Mouse (Mus musculus): Measurements from ENCODE around the gene Nrp2. TPM values are rescaled to one million over a fixed set of nuclear protein-coding genes. Genes with fewer than 3 reads are reported as not detected.

The Nrp2 gene
- total RNA-seq, 1 experiment from 2014 or later, result 1.6 TPM

GRCm38 (mm10) chr1:62800351-62800750 is 97.3 kb downstream of the Nrp2 start:
- no peak for ATAC-seq (ENCODE audit: extremely low read depth, insufficient number of reproducible peaks, low FRiP score, poor library complexity, severe bottlenecking)

GRCm38 (mm10) chr1:62801429-62801828 is 98.3 kb downstream of the Nrp2 start:
- ATAC-seq (ENCODE audit: extremely low read depth, insufficient number of reproducible peaks, low FRiP score, poor library complexity, severe bottlenecking), result no peak

- no peak for ATAC-seq (ENCODE audit: extremely low read depth, insufficient number of reproducible peaks, low FRiP score, poor library complexity, severe bottlenecking)
These were observed 98.8 kb downstream of the Nrp2 start for GRCm38 (mm10) chr1:62801842-62802241.

- no peak for ATAC-seq (ENCODE audit: extremely low read depth, insufficient number of reproducible peaks, low FRiP score, poor library complexity, severe bottlenecking)
These were observed 100.5 kb downstream of the Nrp2 start for GRCm38 (mm10) chr1:62803544-62803943.

- ATAC-seq (ENCODE audit: extremely low read depth, insufficient number of reproducible peaks, low FRiP score, poor library complexity, severe bottlenecking), result no peak
These were observed 102.9 kb downstream of the Nrp2 start for GRCm38 (mm10) chr1:62806014-62806413.

GRCm38 (mm10) chr1:62808395-62808794 is 105.3 kb downstream of the Nrp2 start:
- ATAC-seq (ENCODE audit: extremely low read depth, insufficient number of reproducible peaks, low FRiP score, poor library complexity, severe bottlenecking), result no peak

GRCm38 (mm10) chr1:62809601-62810228 is 106.6 kb downstream of the Nrp2 start:
- ATAC-seq (ENCODE audit: extremely low read depth, insufficient number of reproducible peaks, low FRiP score, poor library complexity, severe bottlenecking), result no peak

GRCm38 (mm10) chr1:62811141-62811540 is 108.1 kb downstream of the Nrp2 start:
- ATAC-seq (ENCODE audit: extremely low read depth, insufficient number of reproducible peaks, low FRiP score, poor library complexity, severe bottlenecking), result no peak

GRCm38 (mm10) chr1:62812701-62813684 is 109.9 kb downstream of the Nrp2 start:
- ATAC-seq (ENCODE audit: extremely low read depth, insufficient number of reproducible peaks, low FRiP score, poor library complexity, severe bottlenecking), result no peak

GRCm38 (mm10) chr1:62813938-62814337 is 110.9 kb downstream of the Nrp2 start:
- no peak for ATAC-seq (ENCODE audit: extremely low read depth, insufficient number of reproducible peaks, low FRiP score, poor library complexity, severe bottlenecking)

- ATAC-seq (ENCODE audit: extremely low read depth, insufficient number of reproducible peaks, low FRiP score, poor library complexity, severe bottlenecking), result no peak
These were observed 114.5 kb downstream of the Nrp2 start for GRCm38 (mm10) chr1:62817566-62817965.

GRCm38 (mm10) chr1:62820170-62820569 is 117.1 kb downstream of the Nrp2 start:
- ATAC-seq (ENCODE audit: extremely low read depth, insufficient number of reproducible peaks, low FRiP score, poor library complexity, severe bottlenecking), result no peak

- no peak for ATAC-seq (ENCODE audit: extremely low read depth, insufficient number of reproducible peaks, low FRiP score, poor library complexity, severe bottlenecking)
These were observed 118.7 kb downstream of the Nrp2 start for GRCm38 (mm10) chr1:62821509-62822398.

- ATAC-seq (ENCODE audit: extremely low read depth, insufficient number of reproducible peaks, low FRiP score, poor library complexity, severe bottlenecking), result no peak
These were observed 120.6 kb downstream of the Nrp2 start for GRCm38 (mm10) chr1:62823549-62824195.

GRCm38 (mm10) chr1:62825822-62826765 is 123.0 kb downstream of the Nrp2 start:
- no peak for ATAC-seq (ENCODE audit: extremely low read depth, insufficient number of reproducible peaks, low FRiP score, poor library complexity, severe bottlenecking)

GRCm38 (mm10) chr1:62827316-62827715 is 124.2 kb downstream of the Nrp2 start:
- ATAC-seq (ENCODE audit: extremely low read depth, insufficient number of reproducible peaks, low FRiP score, poor library complexity, severe bottlenecking), result no peak

- no peak for ATAC-seq (ENCODE audit: extremely low read depth, insufficient number of reproducible peaks, low FRiP score, poor library complexity, severe bottlenecking)
These were observed 125.1 kb downstream of the Nrp2 start for GRCm38 (mm10) chr1:62828156-62828555.

All from neutrophil, adult 5-6 weeks (primary cell).